Mouse (Mus musculus): ENCODE measurements around the gene Gm42688. TPM values are rescaled to one million over a fixed set of nuclear protein-coding genes. Genes with fewer than 3 reads are reported as not detected.
A peak's percentile ranks its signal among the peaks of the same experiment; 100 is the strongest.

Gene Gm42688
- polyA plus RNA-seq, 1 experiment from 2014 or later, result 2.4 TPM

DNA sequence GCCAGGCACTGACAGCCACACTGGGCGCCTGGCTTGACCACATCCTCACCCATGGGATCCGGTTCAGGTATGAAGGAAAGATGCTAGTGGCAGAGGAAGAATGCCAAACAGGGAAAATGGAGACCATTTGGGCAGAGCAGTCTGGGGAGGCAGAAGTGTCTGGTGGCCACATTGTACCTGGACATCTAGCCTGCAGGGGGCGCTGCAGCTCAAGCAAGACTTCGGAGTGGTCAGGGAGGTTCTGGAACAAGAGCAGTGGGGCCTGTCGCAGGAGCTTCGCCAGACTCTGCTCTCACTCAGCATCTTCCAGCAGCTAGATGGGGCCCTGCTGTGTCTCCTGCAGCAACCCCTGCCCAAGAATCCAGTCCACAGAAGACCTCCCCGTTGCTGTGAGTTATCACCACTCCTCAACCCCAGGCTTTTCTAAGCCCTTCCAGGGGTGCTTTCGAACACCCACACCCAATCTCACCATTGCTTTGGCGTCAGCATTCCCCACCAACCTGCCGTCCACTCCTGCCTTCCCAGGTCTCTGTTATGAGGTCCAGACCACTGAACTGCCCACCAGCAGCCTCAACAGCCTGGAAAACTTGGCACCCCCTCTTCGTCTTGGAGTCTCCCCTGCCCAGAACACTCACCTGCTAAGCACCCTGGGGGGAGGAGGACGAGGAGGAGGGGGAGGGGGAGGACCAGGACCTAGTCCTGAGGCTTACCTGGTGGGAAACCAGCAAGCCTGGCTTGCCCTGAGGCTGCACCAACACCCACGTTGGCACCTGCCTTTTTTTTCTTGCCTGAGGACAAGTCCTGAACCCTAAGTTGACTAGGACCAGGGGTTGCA, 6.4 kb downstream of the Gm42688 start:
- DNase-seq (ENCODE audit: low spot score) (peak; percentile 89), ATAC-seq (ENCODE audit: insufficient number of reproducible peaks, low FRiP score, low TSS enrichment, low read depth) (no peak)
- Histone ChIP-seq H3K9ac (ENCODE audit: low read length) (no peak overlapping the region), H3K27ac (replicated peaks; ENCODE audit: low read depth, low read length) (0 out of 2 replicates have a peak overlapping the region, but pooled peaks have one; percentile 9), H3K36me3 (ENCODE audit: control insufficient read depth, insufficient read depth, low read length) (peaks cover 2% of the 10 kb centered on the region; the same call in 1 of the 2 replicates), H3K27me3 (ENCODE audit: control insufficient read depth, insufficient read depth, low read length) (0 out of 2 replicates have a peak, but pooled peaks cover 3% of the 10 kb centered on the region), H3K4me1 (ENCODE audit: control insufficient read depth, insufficient read depth, low read length) (peaks cover 12% of the 10 kb centered on the region), H3K4me2 (ENCODE audit: low read depth, severe bottlenecking) (peak overlapping the region; percentile 85; the same call in 1 of the 2 replicates), H3K9me3 (ENCODE audit: control insufficient read depth, low read length) (no peaks in the 10 kb centered on the region), H3K4me3 (ENCODE audit: low read depth, low read length) (peak overlapping the region; percentile 97)
- WGBS, result 30% methylated on average over 13 of the region's 13 CpGs

GRCm38 (mm10) chr6:83108762-83109668, 7.6 kb downstream of the Gm42688 start, which contains the start of gene Mrpl53:
TSS of gene Mrpl53 (plus strand) at chr6:83109040.
- peaks cover 8% of the 10 kb centered on the region; the same call in 1 of the 2 replicates for H3K4me1 ChIP-seq (ENCODE audit: control insufficient read depth, insufficient read depth, low read length)
- ATAC-seq (ENCODE audit: insufficient number of reproducible peaks, low FRiP score, low TSS enrichment, low read depth), result peak; percentile 73
- WGBS, result under 1% methylated on average over 76 of the region's 76 CpGs
- peak within 1 kb of the TSS; percentile 97 for H3K4me3 ChIP-seq (ENCODE audit: low read depth, low read length)
- H3K4me2 ChIP-seq (ENCODE audit: low read depth, severe bottlenecking), result peak within 1 kb of the TSS; percentile 85
- peak within 1 kb of the TSS; percentile 91 for H3K9ac ChIP-seq (ENCODE audit: low read length)
- no peaks in the 10 kb centered on the region for H3K27me3 ChIP-seq (ENCODE audit: control insufficient read depth, insufficient read depth, low read length)
- H3K9me3 ChIP-seq (ENCODE audit: control insufficient read depth, low read length), result no peaks in the 10 kb centered on the region
- peak; percentile 84 for DNase-seq (ENCODE audit: low spot score)
- peak within 1 kb of the TSS; percentile 56 for H3K27ac ChIP-seq (replicated peaks; ENCODE audit: low read depth, low read length)
- H3K36me3 ChIP-seq (ENCODE audit: control insufficient read depth, insufficient read depth, low read length), result peaks cover 2% of the 10 kb centered on the region; the same call in 1 of the 2 replicates

- no peak for ATAC-seq (ENCODE audit: insufficient number of reproducible peaks, low FRiP score, low TSS enrichment, low read depth)
- 93% methylated on average over 4 of the region's 4 CpGs for WGBS
Observed at GRCm38 (mm10) chr6:83111510-83112136, 10.2 kb downstream of the Gm42688 start.

DNA sequence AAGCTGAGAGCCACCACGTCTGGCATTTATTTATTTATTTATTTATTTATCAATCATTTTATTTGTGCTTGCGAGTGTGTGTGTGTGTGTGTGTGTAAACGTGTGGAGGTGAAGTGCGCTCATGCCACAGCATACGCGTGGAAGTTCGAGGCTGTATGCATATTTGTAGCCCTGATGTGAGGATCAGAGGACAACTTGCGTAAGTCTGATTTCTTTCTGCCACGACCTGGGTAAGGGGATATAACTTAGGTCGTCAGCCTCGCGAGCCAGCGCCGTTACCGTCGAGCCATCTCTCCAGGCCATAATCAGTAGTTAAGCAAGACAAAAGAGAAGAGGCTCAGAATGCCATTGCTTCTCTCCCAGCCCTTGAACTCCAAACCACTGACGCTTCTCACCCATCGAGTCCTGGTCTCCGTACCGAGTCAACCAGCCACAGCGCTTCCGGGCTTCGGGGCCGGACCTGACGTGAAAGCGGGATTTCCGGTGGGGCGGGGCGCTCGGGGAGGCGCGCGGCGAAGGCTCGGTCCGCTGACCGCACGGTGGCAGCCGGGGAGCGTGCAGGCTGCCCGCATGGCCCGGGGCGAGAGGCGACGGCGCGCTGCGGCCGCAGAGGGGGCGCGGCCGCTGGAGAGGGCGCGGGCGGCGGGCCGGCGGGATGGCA, 13.7 kb downstream of the Gm42688 start, which contains the start of gene Mogs:
TSS of gene Mogs (plus strand) at position 486 of the 661 bp plus-strand sequence.
- no peaks in the 10 kb centered on the region for H3K9me3 ChIP-seq (ENCODE audit: control insufficient read depth, low read length)
- no peaks in the 10 kb centered on the region for H3K27me3 ChIP-seq (ENCODE audit: control insufficient read depth, insufficient read depth, low read length)
- H3K4me1 ChIP-seq (ENCODE audit: control insufficient read depth, insufficient read depth, low read length), result peaks cover 12% of the 10 kb centered on the region; the same call in 1 of the 2 replicates
- ATAC-seq (ENCODE audit: insufficient number of reproducible peaks, low FRiP score, low TSS enrichment, low read depth), result peak; percentile 81
- peak within 1 kb of the TSS; percentile 80 for H3K9ac ChIP-seq (ENCODE audit: low read length)
- H3K4me3 ChIP-seq (ENCODE audit: low read depth, low read length), result peak within 1 kb of the TSS; percentile 86
- DNase-seq (ENCODE audit: low spot score), result peak; percentile 95
- H3K27ac ChIP-seq (replicated peaks; ENCODE audit: low read depth, low read length), result peak within 1 kb of the TSS; percentile 70
- under 1% methylated on average over 44 of the region's 58 CpGs for WGBS
- peak within 1 kb of the TSS; percentile 89 for H3K4me2 ChIP-seq (ENCODE audit: low read depth, severe bottlenecking)
- peaks cover 14% of the 10 kb centered on the region for H3K36me3 ChIP-seq (ENCODE audit: control insufficient read depth, insufficient read depth, low read length)

More at GRCm38 (mm10) chr6:83111510-83112136, 10.2 kb downstream of the Gm42688 start:
- Histone ChIP-seq H3K27me3 (ENCODE audit: control insufficient read depth, insufficient read depth, low read length) (no peaks in the 10 kb centered on the region), H3K9ac (ENCODE audit: low read length) (no peak overlapping the region), H3K36me3 (ENCODE audit: control insufficient read depth, insufficient read depth, low read length) (peaks cover 2% of the 10 kb centered on the region; the same call in 1 of the 2 replicates), H3K9me3 (ENCODE audit: control insufficient read depth, low read length) (no peaks in the 10 kb centered on the region), H3K27ac (replicated peaks; ENCODE audit: low read depth, low read length) (no peak overlapping the region), H3K4me1 (ENCODE audit: control insufficient read depth, insufficient read depth, low read length) (peaks cover 11% of the 10 kb centered on the region; the same call in 1 of the 2 replicates), H3K4me2 (ENCODE audit: low read depth, severe bottlenecking) (no peak overlapping the region), H3K4me3 (ENCODE audit: low read depth, low read length) (no peak overlapping the region)
- DNase-seq (ENCODE audit: low spot score), result no peak

- DNase-seq (ENCODE audit: low spot score) (no peak), ATAC-seq (ENCODE audit: insufficient number of reproducible peaks, low FRiP score, low TSS enrichment, low read depth) (peak; percentile 27; the same call in 1 of the 2 replicates)
- 2% methylated on average over 39 of the region's 48 CpGs for WGBS
- peaks cover 14% of the 10 kb centered on the region; the same call in 1 of the 2 replicates for H3K4me1 ChIP-seq (ENCODE audit: control insufficient read depth, insufficient read depth, low read length)
- H3K9me3 ChIP-seq (ENCODE audit: control insufficient read depth, low read length), result no peaks in the 10 kb centered on the region
- peak overlapping the region; percentile 86 for H3K4me3 ChIP-seq (ENCODE audit: low read depth, low read length)
- peak overlapping the region; percentile 80 for H3K9ac ChIP-seq (ENCODE audit: low read length)
- no peaks in the 10 kb centered on the region for H3K27me3 ChIP-seq (ENCODE audit: control insufficient read depth, insufficient read depth, low read length)
- peaks cover 13% of the 10 kb centered on the region for H3K36me3 ChIP-seq (ENCODE audit: control insufficient read depth, insufficient read depth, low read length)
- peak overlapping the region; percentile 89 for H3K4me2 ChIP-seq (ENCODE audit: low read depth, severe bottlenecking)
- H3K27ac ChIP-seq (replicated peaks; ENCODE audit: low read depth, low read length), result peak overlapping the region; percentile 70
Observed at GRCm38 (mm10) chr6:83115682-83116372, 14.4 kb downstream of the Gm42688 start.

DNA sequence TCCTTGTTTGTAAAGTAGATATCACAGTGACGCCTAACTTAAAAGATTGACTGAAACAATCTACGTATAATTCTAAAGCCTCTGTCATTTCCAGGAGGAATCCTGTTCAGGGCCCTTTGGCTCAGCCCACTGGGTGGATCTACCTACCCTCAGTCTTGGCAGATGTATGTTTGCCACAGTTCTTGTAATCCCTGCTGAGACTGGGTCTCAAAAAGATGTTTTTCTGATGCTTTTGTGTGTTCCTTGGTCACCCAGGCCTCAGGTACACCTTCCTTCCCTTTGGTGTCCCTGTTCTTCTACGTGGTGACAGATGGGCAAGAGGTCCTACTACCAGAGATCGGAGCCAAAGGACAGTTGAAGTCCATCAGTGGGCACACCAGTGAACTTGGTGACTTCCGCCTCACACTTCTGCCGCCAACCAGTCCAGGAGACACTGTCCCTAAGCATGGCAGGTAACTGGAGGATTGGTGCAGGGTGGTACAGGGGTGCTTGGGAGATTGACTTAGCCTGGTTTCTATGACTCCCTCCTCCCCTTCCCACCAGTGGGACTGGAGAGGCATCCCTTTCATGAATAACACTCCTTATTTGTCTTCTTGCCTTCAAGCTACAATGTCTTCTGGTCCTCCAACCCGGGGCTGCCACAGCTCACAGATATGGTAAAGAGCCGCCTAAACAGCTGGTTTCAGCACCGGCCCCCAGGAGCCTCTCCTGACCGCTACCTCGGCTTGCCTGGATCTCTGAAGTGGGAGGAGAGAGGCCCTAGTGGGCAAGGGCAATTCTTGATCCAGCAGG, 15.2 kb downstream of the Gm42688 start:
- Histone ChIP-seq H3K4me1 (ENCODE audit: control insufficient read depth, insufficient read depth, low read length) (peaks cover 14% of the 10 kb centered on the region; the same call in 1 of the 2 replicates), H3K36me3 (ENCODE audit: control insufficient read depth, insufficient read depth, low read length) (peaks cover 13% of the 10 kb centered on the region), H3K4me2 (ENCODE audit: low read depth, severe bottlenecking) (peak overlapping the region; percentile 89), H3K27ac (replicated peaks; ENCODE audit: low read depth, low read length) (no peak overlapping the region), H3K9me3 (ENCODE audit: control insufficient read depth, low read length) (no peaks in the 10 kb centered on the region), H3K27me3 (ENCODE audit: control insufficient read depth, insufficient read depth, low read length) (no peaks in the 10 kb centered on the region), H3K9ac (ENCODE audit: low read length) (peak overlapping the region; percentile 80; the same call in 1 of the 2 replicates), H3K4me3 (ENCODE audit: low read depth, low read length) (peak overlapping the region; percentile 86)
- DNase-seq (ENCODE audit: low spot score), result no peak
- WGBS, result 86% methylated on average over 11 of the region's 11 CpGs
- no peak for ATAC-seq (ENCODE audit: insufficient number of reproducible peaks, low FRiP score, low TSS enrichment, low read depth)

DNA sequence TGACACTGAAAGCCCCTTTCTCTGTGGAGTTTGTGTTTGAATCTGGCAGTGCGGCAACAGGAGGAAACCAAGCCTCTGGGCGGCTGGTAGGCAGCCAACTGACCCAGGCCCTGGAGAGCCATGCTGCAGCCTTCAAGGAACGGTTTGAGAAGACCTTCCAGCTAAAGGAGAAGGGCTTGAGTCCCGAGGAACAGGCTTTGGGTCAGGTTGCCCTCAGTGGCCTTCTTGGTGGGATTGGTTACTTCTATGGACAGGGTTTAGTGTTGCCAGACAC, 15.7 kb downstream of the Gm42688 start:
- 90% methylated on average over 4 of the region's 4 CpGs for WGBS

More for the DNA sequence above, 15.7 kb downstream of the Gm42688 start:
- DNase-seq (ENCODE audit: low spot score) (no peak), ATAC-seq (ENCODE audit: insufficient number of reproducible peaks, low FRiP score, low TSS enrichment, low read depth) (no peak)
- Histone ChIP-seq H3K27ac (replicated peaks; ENCODE audit: low read depth, low read length) (no peak overlapping the region), H3K4me3 (ENCODE audit: low read depth, low read length) (no peak overlapping the region), H3K36me3 (ENCODE audit: control insufficient read depth, insufficient read depth, low read length) (peaks cover 13% of the 10 kb centered on the region), H3K9ac (ENCODE audit: low read length) (no peak overlapping the region), H3K27me3 (ENCODE audit: control insufficient read depth, insufficient read depth, low read length) (no peaks in the 10 kb centered on the region), H3K9me3 (ENCODE audit: control insufficient read depth, low read length) (no peaks in the 10 kb centered on the region), H3K4me2 (ENCODE audit: low read depth, severe bottlenecking) (no peak overlapping the region), H3K4me1 (ENCODE audit: control insufficient read depth, insufficient read depth, low read length) (peaks cover 14% of the 10 kb centered on the region; the same call in 1 of the 2 replicates)

Measured in limb, embryonic 11.5 days (tissue).